Mouse (Mus musculus): Measurements from ENCODE around the gene Entpd6. TPM values are rescaled to one million over a fixed set of nuclear protein-coding genes. Genes with fewer than 3 reads are reported as not detected.

The Entpd6 gene
- polyA plus RNA-seq, 1 experiment from 2014 or later = 30.5 TPM

DNA sequence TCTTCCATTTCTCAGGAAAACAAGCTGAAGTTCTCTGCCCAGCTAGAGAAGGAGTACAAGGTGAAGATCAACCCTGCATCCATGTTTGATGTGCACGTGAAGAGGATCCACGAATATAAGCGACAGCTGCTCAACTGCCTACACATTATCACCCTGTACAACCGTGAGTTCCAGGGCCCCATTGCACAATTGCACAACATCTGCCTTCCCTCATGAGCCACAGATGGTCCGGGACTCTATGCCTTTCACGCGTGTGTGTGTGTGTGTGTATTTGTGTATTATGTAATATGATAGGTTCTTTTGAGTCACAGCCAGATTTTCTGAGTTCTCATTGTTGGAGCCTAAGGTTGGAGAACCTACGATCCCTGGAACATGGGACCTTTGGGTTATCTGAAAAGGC, 71.9 kb downstream of the Entpd6 start:
- 91% methylated on average over 8 of the region's 8 CpGs for WGBS
- no peak overlapping the region for H3K4me2 ChIP-seq (ENCODE audit: low read length)
- H3K27ac ChIP-seq (ENCODE audit: low read depth) = no peak overlapping the region
- no peaks in the 10 kb centered on the region for H3K4me1 ChIP-seq (replicated peaks; ENCODE audit: control insufficient read depth, insufficient read depth, low read length)
- peaks cover 93% of the 10 kb centered on the region for H3K36me3 ChIP-seq (ENCODE audit: control insufficient read depth, insufficient read depth, low read length)
- no peak overlapping the region for H3K4me3 ChIP-seq (ENCODE audit: low read depth, low read length)
- no peaks in the 10 kb centered on the region for H3K9me3 ChIP-seq (ENCODE audit: control insufficient read depth, low read length)
- H3K9ac ChIP-seq (ENCODE audit: low read length) = no peak overlapping the region
- ATAC-seq (replicated peaks; ENCODE audit: low FRiP score, low TSS enrichment, low read depth) (no peak), DNase-seq (ENCODE audit: low spot score) (no peak)
- H3K27me3 ChIP-seq (replicated peaks; ENCODE audit: control insufficient read depth, insufficient read depth, low read length) = no peaks in the 10 kb centered on the region

Other genes starting within 250 kb of the Entpd6 start
- 0.55 TPM in 2 replicates for gene Cst7, start 178.6 kb upstream of the Entpd6 start, polyA plus RNA-seq (2014; fragmentation: Nextera tagmentation; extraction: Ambion mirVana)
- 36.2 and 40.8 TPM in 2 replicates for gene Apmap, start 140.5 kb upstream of the Entpd6 start, polyA plus RNA-seq (2014; fragmentation: Nextera tagmentation; extraction: Ambion mirVana)
- gene Acss1, start 80.5 kb upstream of the Entpd6 start, polyA plus RNA-seq (2014; fragmentation: Nextera tagmentation; extraction: Ambion mirVana) = 18.2 and 19.7 TPM in 2 replicates
- gene Vsx1, start 59.7 kb upstream of the Entpd6 start, polyA plus RNA-seq (2014; fragmentation: Nextera tagmentation; extraction: Ambion mirVana) = not detected in 2 replicates
- 69.5 and 73.6 TPM in 2 replicates for gene Pygb, start 37.7 kb downstream of the Entpd6 start, polyA plus RNA-seq (2014; fragmentation: Nextera tagmentation; extraction: Ambion mirVana)
- 52.1 and 53.8 TPM in 2 replicates for gene Abhd12, start 155.7 kb downstream of the Entpd6 start, polyA plus RNA-seq (2014; fragmentation: Nextera tagmentation; extraction: Ambion mirVana)
- gene Gins1, start 156.4 kb downstream of the Entpd6 start, polyA plus RNA-seq (2014; fragmentation: Nextera tagmentation; extraction: Ambion mirVana) = 42.5 and 45.8 TPM in 2 replicates